Mouse (Mus musculus): ENCODE results near the gene Cnksr3. TPM values are rescaled to one million over a fixed set of nuclear protein-coding genes. Genes with fewer than 3 reads are reported as not detected.

Gene Cnksr3
- polyA plus RNA-seq, 1 experiment from 2014 or later, result 12.7 TPM

DNA sequence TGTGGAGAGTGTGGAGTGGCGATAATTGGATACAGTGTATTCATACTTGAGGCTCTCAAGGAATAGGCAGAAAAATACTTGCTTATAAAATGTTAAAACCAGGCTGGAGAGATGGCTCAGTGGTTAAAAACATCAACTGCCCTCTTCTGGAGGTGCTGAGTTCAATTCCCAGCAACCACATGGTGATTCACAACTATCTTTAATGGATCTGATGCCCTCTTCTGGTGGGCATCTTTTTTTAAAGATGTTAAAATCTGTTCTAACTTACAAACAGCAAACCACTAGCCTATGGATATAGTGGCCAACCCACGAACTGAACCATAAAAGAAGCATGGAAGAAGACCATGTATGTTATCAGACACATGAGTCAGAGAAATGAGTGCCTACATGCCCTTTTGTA lies 142.9 kb downstream of the Cnksr3 start:
- no peaks in the 10 kb centered on the region; the same call in 1 of the 2 replicates for H3K4me1 ChIP-seq
- H3K4me3 ChIP-seq, result no peak overlapping the region
- H3K36me3 ChIP-seq, result no peaks in the 10 kb centered on the region
- 88% methylated on average over 2 of the region's 2 CpGs for WGBS
- H3K27ac ChIP-seq, result no peak overlapping the region
- no peak for ATAC-seq (ENCODE audit: low FRiP score, low read depth)
- no peak overlapping the region for H3K4me2 ChIP-seq (replicated peaks)
- H3K9ac ChIP-seq, result no peak overlapping the region
- no peaks in the 10 kb centered on the region for H3K27me3 ChIP-seq
- no peaks in the 10 kb centered on the region for H3K9me3 ChIP-seq

Other genes with a start within 250 kb of the Cnksr3 start
- gene Ipcef1, start 159.8 kb downstream of the Cnksr3 start, polyA plus RNA-seq (2015; fragmentation: Nextera tagmentation; extraction: Ambion mirVana), result 0.18 and 0.19 TPM in 2 replicates